In genomic region chr9:34653141-34653540, GRCm38 (mm10) we compare ENCODE assay signal across 23 mouse cellular contexts.
"Had no signal": no experiment of that assay in that cellular context is flagged by ENCODE, and none has a peak within 500 bp of the region (broad histone marks: within the 10 kb centered on the region; RNA-seq: fewer than 3 reads in every experiment).

No protein-coding gene starts in this region.

- H3K4me3 ChIP-seq: heart, adult 2 months; heart, embryonic 13.5 days; heart, embryonic 15.5 days; hindbrain, embryonic 13.5 days; hindbrain, embryonic 15.5 days; kidney, embryonic 15.5 days; limb, embryonic 13.5 days; limb, embryonic 15.5 days; liver, embryonic 12.5 days had no signal

- H3K27me3 ChIP-seq: heart, embryonic 15.5 days; hindbrain, embryonic 15.5 days; kidney, embryonic 15.5 days; limb, embryonic 13.5 days; limb, embryonic 15.5 days; liver, embryonic 12.5 days had no signal

- H3K4me1 ChIP-seq: heart, embryonic 13.5 days; heart, embryonic 15.5 days; kidney, embryonic 15.5 days; limb, embryonic 13.5 days; limb, embryonic 15.5 days; liver, embryonic 12.5 days had no signal

- DNase-seq: gastrocnemius, postnatal 14 days; gastrocnemius, postnatal 36 days; heart, adult 2 months; heart, postnatal 14 days; heart, postnatal 36 days; kidney, adult 11 months; kidney, adult 2 months; kidney, adult 9 months; kidney, postnatal 14 days; kidney, postnatal 36 days; layer of hippocampus, adult 9-11 months; layer of hippocampus, postnatal 36 days had no signal

- H3K27ac ChIP-seq: heart, adult 2 months; heart, embryonic 13.5 days; heart, embryonic 15.5 days; hindbrain, embryonic 13.5 days; hindbrain, embryonic 15.5 days; hindbrain, postnatal 0 days; kidney, embryonic 15.5 days; kidney, postnatal 0 days; limb, embryonic 13.5 days; limb, embryonic 15.5 days; liver, embryonic 12.5 days; liver, embryonic 14.5 days had no signal
